Mouse (Mus musculus): ENCODE data around the gene Tmtc4.

The Tmtc4 gene

DNA sequence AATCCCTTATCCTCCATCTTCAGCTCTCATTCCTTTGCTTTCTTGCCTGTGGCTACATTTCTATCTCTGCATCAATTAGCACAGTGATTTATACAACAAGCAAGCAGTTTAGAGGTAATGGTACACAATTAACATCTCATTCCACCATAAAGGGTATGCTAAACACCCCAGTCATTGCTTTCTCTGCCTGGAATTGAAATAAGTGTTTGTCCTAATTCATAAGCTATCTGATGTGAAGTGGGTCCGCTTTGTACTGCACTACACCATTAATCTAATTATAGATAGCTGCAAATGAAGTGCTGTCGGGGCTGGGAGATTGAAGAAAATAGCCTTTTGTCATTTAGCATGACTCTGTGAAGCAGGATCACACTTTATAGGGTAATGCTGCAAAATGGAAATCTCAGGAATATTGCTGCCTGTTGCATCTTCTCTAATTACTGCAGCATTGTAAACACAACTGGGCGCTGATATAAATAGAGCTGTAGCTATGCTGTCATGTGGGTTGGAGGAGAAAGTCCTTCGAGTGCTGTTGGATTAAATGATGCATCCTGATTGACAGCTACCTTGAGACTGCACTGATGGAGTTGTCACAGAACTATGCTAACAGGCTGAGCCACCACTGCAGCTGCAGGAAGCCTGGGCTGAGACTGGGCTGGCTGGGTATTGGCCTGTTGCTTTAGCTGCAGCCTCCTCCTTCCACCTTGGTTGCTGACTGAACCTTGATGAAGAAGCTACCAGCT lies 111.8 kb downstream of the Tmtc4 start:
- no peak for DNase-seq (ENCODE audit: low spot score)

DNA sequence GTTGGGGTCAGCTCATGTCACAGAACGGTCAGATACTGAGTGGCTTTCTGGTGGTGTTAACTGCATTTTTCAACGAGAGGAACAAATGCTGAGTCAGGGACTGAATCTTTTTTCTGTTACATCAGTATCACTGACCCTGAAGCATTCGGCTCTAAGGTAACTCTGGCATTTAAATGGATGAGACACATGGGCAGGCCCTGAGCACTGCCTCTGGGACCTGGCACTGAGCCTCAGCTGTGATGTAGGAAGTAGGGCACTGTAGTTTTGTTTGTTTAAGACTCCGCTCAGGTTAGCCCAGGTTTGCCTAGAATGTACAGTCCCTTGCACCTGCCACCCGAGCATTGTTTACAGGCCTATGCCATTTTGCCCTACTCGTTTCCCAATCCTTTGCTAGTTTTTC lies 114.0 kb downstream of the Tmtc4 start:
- DNase-seq (ENCODE audit: low spot score) = no peak
